Mouse (Mus musculus) heart, adult 2 months (tissue): Measurements from ENCODE around the gene Grin2c.

ENCODE experiments used
- CTCF ChIP-seq: fragments of 200-600 bp; IDR thresholded peaks from 2 replicates; pipeline ENCODE4 v1.8.1; 2022; ENCODE audit warnings: antibody characterized with exemption, mild to moderate bottlenecking, moderate library complexity
- POLR2A ChIP-seq: fragments of 200-500 bp; IDR thresholded peaks from 2 replicates; pipeline ENCODE4 v1.6.1; 2011; ENCODE audit warnings: mild to moderate bottlenecking, low read depth, low read length, control low read depth; ENCODE audit not compliant: insufficient read depth

DNA sequence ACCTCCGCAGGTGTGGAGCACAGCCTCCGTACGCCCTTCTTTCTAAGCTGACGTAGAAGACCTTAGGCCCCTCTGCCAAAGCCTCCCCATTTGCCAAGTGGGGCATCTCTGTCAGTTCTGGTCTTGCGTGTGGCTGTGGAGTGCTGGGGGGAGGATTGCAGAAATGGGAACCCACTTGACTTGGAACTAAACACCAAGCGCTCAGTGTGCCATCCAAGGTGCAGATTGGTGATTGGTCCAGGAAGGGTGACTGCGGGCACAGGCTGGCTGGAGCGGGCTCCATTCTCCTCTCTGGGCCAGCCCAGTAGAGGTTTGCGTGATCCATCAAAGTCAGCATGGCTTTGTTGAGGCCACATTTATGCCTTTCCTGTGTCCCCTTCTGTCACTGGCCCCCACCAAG is 64.3 kb downstream of the Grin2c start:
- no peak for TF ChIP-seq CTCF
- TF ChIP-seq POLR2A = no peak
